Mouse (Mus musculus) testis, postnatal 10 days (tissue): ENCODE results near the gene Pmepa1.

ENCODE experiments used
- DNase-seq: peaks from one replicate; pipeline ENCODE4 v3.0.0; 2021; ENCODE audit warnings: low spot score

The Pmepa1 gene

DNA sequence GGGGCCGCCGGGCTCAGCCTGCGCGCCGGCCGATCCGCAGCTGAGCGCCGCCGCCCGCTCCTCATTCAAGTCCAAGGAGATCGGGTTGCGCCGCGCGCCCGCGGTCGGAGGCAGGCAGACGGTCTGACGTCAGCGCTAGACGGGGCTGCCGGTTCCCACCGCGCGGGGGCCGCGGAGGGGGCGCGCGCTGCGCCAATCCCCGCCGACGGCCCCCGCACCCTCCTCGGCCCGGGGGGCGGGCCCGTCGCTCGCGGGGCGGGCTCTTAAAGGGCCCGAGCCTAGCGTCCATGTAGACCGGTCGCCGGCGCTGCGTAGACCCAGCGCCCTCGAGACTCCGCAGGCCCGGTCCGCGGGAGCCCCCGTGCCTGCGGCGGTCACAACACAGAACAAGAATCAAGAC is at the start of gene Pmepa1:
Pmepa1 (minus strand) TSS at position 125 of the 400 bp plus-strand sequence.
- peak; percentile 91 for DNase-seq

- DNase-seq, result no peak
Measured at GRCm38 (mm10) chr2:173321754-173322153, 45.4 kb upstream of the Pmepa1 start.

- DNase-seq, result no peak
Measured at GRCm38 (mm10) chr2:173321194-173321593, 44.9 kb upstream of the Pmepa1 start.

DNA sequence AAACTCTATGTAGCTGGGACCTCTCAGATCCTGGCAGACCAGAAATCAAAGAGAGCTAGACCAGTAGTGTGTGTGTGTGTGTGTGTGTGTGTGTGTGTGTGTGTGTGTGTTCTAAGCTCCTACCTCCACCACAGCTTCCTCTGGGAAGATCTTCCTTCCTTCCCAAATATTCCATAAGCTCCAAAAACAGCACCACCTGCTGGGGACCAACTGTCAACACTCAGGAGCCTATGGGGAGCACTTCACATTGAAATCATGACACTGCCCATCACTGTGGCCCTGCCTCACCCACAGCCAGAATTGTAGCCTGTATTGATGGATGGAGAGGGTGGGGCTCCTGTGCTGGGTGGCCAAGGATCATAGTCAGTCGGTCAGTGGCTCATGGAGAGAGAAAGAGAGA is 38.0 kb upstream of the Pmepa1 start:
- DNase-seq, result no peak

DNA sequence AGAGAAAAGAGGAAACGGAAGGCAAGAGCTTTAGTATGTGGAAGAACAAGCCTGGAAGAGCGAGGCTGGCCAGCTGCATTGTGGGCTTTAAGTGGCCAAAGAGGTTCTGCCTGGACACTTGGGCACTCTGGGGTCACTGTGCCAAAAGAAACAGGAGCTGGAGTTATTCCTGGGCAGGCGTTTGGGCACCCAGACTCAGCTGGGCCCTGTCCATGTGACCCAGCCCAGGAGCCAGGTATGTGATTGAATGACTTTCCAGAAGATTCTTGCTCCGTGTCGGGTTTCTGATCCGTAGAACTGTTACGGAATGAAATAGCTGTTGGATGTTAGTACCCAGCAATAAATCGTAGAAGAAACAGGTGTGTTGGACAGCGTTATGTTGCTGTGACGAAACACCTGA is 32.2 kb upstream of the Pmepa1 start:
- DNase-seq, result no peak

DNA sequence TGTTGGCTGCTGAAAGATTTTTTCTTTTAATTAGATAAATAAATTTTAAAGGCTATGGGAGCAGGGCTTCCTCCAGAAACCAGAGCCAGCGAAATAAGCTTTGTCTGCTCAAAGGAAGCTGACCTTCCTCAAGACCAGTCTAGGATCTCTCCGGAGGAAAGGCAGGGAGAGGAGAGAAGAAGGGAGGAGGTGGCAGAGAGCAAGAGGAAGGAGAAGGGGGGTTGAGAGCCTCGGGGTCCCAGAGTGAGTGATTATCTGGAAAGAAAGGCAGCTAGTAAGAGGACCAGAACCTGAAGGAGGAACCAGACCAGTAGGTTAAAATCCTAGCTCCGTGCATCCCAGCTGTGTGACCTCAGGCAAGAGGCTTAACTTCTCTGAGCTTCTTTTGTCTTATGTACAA is 31.7 kb upstream of the Pmepa1 start:
- no peak for DNase-seq

- no peak for DNase-seq
Measured at GRCm38 (mm10) chr2:173307561-173307960, 31.2 kb upstream of the Pmepa1 start.

DNA sequence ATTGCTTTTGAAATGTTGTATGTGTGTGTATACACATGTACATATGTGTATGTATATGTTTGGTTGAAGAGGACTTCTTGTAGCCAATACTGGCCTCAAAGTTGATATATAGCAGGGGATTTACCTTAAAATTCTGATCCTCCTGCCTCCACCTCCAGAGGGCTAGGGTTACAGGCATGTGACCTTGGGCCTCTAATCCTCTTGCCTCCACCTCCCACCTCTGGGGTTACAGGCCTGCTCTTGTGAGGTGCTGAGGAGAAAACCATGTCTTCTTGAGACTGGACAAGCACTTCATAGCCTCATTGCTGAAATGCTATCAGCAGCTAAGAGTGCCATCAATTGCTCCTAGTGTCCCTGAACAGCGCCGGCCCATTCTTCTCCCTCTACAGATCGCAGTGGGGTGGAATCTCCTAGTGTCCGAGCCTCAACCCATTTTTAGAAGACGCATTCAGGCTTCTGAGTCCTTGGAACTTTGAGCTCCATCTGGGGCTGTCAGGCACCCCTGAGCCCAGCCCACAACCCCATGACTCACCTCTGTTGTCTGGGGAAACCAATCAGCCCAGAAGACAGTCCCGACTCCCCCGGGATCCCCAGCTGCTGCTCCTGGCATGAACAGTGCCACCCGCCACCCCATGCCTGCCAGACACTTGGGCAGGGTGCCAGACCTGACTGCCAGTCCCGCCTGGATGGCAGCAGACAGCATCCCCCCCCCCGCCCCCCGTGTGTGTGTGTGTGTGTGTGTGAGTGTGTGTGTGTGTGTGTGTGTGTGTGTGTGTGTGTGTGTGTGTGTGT is 30.6 kb upstream of the Pmepa1 start:
- DNase-seq, result peak; percentile 88

DNA sequence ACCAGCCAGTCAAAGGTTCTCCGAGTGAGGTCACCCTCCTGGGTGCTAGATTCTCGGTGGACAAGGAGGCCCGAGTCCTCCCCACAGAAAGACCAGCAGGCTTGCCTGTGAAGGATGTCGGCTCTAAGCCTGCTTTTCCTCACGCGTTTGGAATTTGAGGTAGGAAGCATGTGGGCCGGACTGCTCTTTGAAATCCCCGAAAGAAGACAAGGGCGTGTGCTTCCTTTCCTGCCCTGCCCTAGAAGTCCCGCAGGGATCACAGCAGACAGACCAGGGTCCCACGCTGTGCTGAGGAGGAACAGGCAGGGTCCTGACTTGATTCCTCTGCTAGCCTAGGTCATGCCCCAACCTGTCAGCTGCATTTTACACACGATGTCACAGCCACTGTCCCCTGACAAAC is 28.7 kb upstream of the Pmepa1 start:
- DNase-seq, result no peak

- DNase-seq, result peak; percentile 83
Measured at GRCm38 (mm10) chr2:173300663-173301630, 24.6 kb upstream of the Pmepa1 start.

DNA sequence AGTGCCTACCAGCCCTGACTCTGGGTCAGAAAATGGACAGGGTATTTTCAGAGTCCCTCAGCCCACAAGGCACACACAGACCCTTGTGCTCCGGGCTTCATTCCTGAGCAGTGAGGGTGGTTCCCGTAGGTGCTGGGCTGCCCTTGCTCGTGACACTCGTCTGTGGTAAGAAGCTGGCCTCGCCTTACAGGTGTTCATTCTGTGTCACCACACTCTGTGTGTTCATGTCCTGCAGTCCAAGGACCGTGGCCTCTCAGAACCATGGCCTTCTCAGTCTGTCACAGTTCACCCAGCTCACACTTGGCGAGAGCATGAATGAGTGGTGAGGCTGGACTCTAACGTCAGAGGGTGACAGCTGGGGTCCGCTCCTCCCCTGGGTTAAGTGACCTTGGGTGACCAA is 20.1 kb upstream of the Pmepa1 start:
- no peak for DNase-seq

- DNase-seq, result no peak
Measured at GRCm38 (mm10) chr2:173293042-173293441, 16.7 kb upstream of the Pmepa1 start.

DNA sequence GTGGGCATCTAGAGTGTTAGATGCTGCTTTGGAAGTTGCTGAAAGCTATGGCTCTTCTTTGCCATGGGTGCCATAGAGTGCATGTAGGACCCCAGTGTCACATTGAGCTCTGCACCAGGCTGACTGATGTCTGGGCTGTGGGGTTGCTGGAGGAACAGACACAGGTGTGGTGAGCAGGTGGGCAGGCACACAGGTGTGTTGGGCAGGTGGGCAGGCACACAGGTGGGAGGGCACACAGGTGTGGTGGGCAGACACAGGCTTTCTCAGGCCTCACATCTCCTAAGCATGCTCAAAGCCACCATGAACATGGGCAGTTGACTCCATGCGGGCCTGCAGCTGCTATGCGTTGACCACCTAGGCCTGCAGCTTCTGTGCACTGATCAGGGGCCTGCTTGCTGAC is 16.2 kb upstream of the Pmepa1 start:
- DNase-seq, result no peak

GRCm38 (mm10) chr2:173290981-173291380 is 14.6 kb upstream of the Pmepa1 start:
- no peak for DNase-seq

DNA sequence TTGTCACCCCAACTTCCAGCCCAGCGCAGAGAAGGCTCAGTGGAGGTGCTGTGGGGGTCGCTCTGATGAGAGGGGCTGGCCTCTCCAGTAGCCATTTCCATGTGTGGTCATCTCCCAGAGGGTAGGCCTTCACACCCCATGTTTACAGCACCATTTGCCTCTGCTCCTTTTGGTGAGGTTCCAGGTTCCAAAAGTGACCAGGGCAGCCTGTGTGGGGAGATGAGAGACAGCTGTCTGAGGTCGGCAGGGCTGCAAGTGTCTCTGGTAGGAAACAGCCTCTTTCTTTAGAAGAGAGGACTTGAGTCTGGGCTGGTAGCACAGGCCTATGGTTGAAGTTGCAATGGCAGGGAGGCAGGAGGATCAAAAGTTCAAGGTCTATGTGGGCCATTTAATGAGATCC is 13.6 kb upstream of the Pmepa1 start:
- no peak for DNase-seq

DNA sequence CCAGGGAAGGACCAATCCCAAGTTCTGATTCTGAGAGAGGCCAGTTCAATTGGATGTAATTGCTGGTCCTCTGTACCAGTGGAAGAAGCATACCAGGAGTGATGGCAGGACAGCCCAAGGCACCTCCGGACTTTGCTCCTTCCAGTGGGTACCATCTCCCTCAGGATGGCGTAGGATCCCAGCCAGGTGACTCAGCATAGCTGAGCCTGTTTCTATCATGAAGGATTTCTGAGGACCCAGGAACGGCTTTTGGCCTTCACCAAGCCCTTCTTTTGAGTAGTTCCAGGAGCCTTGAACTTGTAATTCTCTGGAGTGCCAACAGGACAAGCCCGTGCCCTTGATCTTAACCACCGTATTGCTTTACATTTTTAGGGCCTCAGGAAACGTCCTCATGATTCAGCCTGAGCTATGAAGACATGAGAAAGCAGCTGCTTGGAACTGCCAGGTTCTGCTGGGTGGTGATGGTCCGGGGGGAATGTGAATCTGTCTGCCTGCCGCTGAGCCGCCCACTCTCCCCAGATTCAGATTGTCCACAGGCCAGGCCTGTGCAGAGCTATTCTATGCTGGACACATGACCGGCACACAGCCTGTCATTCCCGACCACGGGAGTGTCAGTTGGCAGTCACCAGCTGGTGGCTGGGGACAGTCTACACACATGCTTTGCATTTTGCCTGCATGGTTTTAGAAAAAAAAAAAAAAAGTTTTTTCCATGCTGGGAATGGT is 9.6 kb upstream of the Pmepa1 start:
- no peak for DNase-seq

DNA sequence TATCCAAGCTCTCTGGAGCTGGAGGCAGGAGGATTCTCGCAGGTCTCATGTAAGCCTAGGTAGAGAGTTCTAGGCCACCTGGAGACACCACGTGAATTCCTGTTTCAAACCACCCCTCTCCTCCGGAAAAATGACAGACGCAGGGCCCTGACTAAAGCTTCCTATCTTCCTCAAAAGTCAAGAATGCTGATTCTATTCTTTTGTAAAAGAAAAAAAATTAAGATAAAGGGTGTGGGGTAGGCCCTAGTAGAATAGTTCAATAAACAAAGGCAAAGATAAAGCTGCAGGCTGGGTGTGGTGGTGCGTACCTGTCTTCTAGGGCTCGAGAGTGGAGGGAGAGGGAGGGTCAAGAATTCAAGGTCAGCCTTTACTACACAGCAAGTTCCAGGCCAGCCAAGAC is 8.4 kb upstream of the Pmepa1 start:
- no peak for DNase-seq

GRCm38 (mm10) chr2:173282191-173282590 is 5.9 kb upstream of the Pmepa1 start:
- no peak for DNase-seq

- DNase-seq, result no peak
Measured at GRCm38 (mm10) chr2:173281021-173281937, 4.9 kb upstream of the Pmepa1 start.

DNA sequence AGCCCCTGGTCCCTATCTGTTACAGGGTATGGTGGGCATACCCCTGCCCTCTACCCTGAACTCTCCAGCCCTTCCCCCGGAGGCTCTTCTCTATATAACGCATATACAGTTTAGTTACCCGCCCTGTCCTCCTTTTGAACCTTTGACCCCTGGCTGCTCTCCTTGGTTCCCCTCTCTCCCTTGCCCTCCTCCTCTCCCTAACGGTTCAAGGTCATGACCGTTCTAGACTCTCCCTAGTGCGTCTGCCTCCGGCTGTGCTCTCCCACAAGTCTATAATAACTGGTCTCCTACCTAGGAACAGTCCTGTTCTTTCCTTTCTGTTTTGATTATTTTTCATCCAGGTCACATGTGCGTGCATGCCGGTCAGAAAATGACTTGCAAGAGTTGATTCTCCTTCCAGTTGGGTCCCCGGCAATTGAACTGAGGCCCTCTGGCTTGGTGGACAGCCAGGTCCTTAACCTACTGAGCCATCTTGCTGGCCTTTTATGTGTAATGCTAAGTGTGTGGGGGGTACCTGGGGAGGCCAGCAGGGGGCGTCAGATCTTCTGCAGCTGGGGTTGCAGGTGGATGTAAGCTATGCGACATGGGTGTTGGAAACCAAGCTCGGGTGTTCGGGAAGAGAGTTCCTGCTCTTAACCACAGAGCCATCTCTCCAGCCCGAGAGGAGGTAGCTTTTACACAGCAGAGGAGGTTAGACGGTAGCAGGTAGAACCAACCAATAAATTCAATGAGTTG is 2.7 kb upstream of the Pmepa1 start:
- DNase-seq, result peak; percentile 68

DNA sequence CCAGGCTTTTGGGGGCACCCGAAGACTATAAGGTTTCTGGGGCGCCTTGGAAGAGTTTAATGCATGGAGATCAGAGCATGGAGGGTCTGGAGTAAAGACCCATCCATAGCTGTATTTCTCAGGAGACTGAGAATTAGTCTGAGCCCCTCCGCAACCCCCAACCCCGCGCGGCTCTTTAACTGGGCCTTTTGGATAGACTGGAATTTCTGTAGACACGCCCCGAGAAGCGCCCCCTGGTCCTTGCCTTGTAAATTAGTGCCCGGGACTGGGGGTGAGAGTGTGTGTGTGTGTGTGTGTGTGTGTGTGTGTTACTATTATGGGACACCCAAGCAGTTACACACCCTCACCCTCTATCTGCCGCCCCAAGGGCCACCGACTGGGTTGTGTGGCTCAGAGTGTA is 526 bp upstream of the Pmepa1 start:
- DNase-seq, result peak; percentile 60
